Mouse (Mus musculus): ENCODE measurements around the gene Notch3. TPM values are rescaled to one million over a fixed set of nuclear protein-coding genes. Genes with fewer than 3 reads are reported as not detected.

The Notch3 gene
- total and polyA plus RNA-seq, 3 experiments: 0.08 to 0.50 TPM; not detected in 1

DNA sequence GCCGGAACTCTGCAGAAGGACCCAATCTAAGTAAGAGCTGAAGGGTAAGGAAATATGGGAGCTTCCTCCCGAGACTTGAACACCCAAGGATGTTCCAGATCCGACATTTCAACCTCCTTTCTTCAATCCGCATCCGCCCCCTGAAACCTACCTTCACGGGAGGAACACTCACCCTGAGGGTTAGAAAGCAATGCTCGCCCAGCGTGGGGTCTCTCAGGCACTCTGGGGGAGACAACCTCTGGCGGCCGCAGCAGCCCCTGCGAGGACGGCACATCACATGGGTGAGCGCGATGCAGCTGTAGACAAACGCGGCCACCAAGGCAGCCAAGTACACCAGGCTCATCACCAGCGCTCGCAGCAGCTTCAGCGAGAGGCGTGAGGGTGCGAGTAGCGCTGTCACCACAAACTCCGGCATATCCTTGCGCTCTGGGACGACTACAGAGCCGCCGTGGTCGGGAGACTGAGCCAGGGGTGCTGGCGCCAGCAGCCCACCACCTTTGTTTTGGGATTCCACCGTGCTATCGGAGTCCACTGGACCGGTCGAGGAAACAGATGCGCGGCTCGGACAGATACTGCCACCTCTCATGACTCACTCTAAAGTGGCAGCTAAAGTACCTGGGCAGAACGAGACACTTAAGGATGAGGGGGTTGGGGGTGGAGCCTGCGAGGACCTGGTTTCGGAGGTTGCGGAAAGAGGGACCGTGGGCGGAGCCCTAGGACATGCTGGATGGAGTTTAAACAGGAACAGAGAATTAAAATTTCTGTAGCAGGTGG, 22.4 kb upstream of the Notch3 start, which contains the start of gene Ephx3:
Gene Ephx3 (minus strand): TSS at position 687 of the 774 bp plus-strand sequence.
- Histone ChIP-seq H3K9ac (ENCODE audit: control insufficient read depth, low read depth, low read length, poor library complexity, severe bottlenecking) (no peak within 1 kb of the TSS), H3K79me2 (ENCODE audit: control insufficient read depth, insufficient read depth, low read length, poor library complexity) (no peaks in the 10 kb centered on the region), H3K4me1 (ENCODE audit: control insufficient read depth in 1 of 2, insufficient read depth in 2 of 2, low read length in 2 of 2) (peaks cover 0 to 6% of the 10 kb centered on the region in 2 experiments; a peak in 3 of 4 replicates), H3K9me3 (replicated peaks; ENCODE audit: insufficient read depth, low read length) (no peaks in the 10 kb centered on the region), H3K27me3 (ENCODE audit: control insufficient read depth in 1 of 2, insufficient read depth in 2 of 2, low read length in 2 of 2) (no peaks in the 10 kb centered on the region), H3K4me3 (ENCODE audit: control insufficient read depth in 1 of 2, insufficient read depth in 1 of 2, low read depth in 2 of 2, low read length in 2 of 2) (no peak within 1 kb of the TSS), H3K27ac (ENCODE audit: control insufficient read depth, low read depth, low read length) (no peak within 1 kb of the TSS), H3K36me3 (ENCODE audit: control insufficient read depth in 1 of 2, insufficient read depth in 2 of 2, low read length in 2 of 2) (peaks cover 0 to 3% of the 10 kb centered on the region in 2 experiments; a peak in 2 of 4 replicates)
- no peak for DNase-seq (ENCODE audit: low read depth, low spot score)
- no peak for TF ChIP-seq SMC3 (IDR thresholded peaks at IDR 0.05; ENCODE audit: low read depth, low read length)

GRCm38 (mm10) chr17:32183017-32183416, 16.4 kb upstream of the Notch3 start:
- no peak overlapping the region for H3K9ac ChIP-seq (ENCODE audit: control insufficient read depth, low read depth, low read length, poor library complexity, severe bottlenecking)
- H3K4me1 ChIP-seq (ENCODE audit: control insufficient read depth in 1 of 2, insufficient read depth in 2 of 2, low read length in 2 of 2): no peaks in the 10 kb centered on the region; a peak in 1 of 4 replicates
- H3K36me3 ChIP-seq (ENCODE audit: control insufficient read depth in 1 of 2, insufficient read depth in 2 of 2, low read length in 2 of 2): no peaks in the 10 kb centered on the region
- no peak overlapping the region for H3K4me3 ChIP-seq (ENCODE audit: control insufficient read depth in 1 of 2, insufficient read depth in 1 of 2, low read depth in 2 of 2, low read length in 2 of 2)
- no peaks in the 10 kb centered on the region for H3K27me3 ChIP-seq (ENCODE audit: control insufficient read depth in 1 of 2, insufficient read depth in 2 of 2, low read length in 2 of 2)
- no peaks in the 10 kb centered on the region for H3K79me2 ChIP-seq (ENCODE audit: control insufficient read depth, insufficient read depth, low read length, poor library complexity)
- H3K27ac ChIP-seq (ENCODE audit: control insufficient read depth, low read depth, low read length): no peak overlapping the region
- no peak for TF ChIP-seq JUND (IDR thresholded peaks at IDR 0.05; ENCODE audit: low read depth, low read length)
- TF ChIP-seq ZC3H11A (IDR thresholded peaks at IDR 0.05; ENCODE audit: low read depth, low read length): no peak
- no peak for TF ChIP-seq CHD2 (IDR thresholded peaks at IDR 0.05; ENCODE audit: low read length)
- no peak for TF ChIP-seq MEF2A (IDR thresholded peaks at IDR 0.05; ENCODE audit: extremely low read depth, insufficient replicate concordance, low read depth, low read length, poor library complexity, severe bottlenecking)
- TF ChIP-seq ZMIZ1 (IDR thresholded peaks at IDR 0.05; ENCODE audit: low read depth, low read length): no peak
- no peak for TF ChIP-seq CHD1 (IDR thresholded peaks at IDR 0.05; ENCODE audit: low read depth, low read length)
- no peak for TF ChIP-seq POLR2AphosphoS5 (IDR thresholded peaks at IDR 0.05; ENCODE audit: borderline replicate concordance, low read depth, low read length)
- no peak for DNase-seq (ENCODE audit: low read depth, low spot score)
- no peaks in the 10 kb centered on the region for H3K9me3 ChIP-seq (replicated peaks; ENCODE audit: insufficient read depth, low read length)

DNA sequence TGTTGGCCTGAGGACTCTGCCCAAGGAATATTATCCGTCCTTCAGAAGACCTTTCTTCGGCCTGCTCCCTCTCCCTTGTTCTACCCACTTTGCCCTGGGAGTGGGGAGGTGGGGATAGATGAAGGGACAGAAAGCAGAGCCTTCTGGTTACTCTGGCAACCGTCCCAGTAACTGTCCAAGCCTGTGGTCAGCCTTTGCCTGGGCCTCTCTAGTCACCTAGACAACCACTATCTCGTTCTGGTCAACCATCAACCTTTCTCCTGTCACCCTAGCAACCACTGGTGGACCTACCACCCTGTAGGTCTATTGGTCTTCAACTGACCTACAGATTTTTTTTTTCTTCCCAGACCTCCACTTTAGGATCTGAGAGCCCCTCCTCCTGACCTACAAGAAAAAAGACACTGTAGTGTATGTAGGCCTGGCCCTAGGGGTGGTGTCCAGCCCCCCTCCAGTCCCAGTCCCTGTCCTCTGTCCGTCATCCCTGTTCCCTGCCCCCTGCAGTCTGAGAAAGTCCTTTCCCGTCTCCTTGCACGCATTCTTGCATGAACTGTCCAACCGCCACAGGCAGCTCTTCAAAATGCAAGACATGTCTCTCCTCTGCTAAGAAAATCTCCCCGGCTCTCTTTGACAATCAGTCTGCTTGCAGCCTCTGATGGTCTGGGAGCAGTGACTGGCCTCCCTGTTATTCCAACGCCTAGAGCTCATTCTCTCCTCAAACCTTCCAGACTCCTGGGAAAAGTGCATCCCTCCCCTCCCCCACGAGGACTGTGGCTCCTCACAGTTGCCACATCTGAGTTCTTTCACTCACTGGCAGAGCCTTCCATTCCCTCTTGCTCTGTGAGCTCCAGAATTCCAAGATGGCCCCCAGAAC, 13.2 kb upstream of the Notch3 start:
- Histone ChIP-seq H3K4me1 (ENCODE audit: control insufficient read depth in 1 of 2, insufficient read depth in 2 of 2, low read length in 2 of 2) (peaks cover 5 to 13% of the 10 kb centered on the region in 2 experiments), H3K36me3 (ENCODE audit: control insufficient read depth in 1 of 2, insufficient read depth in 2 of 2, low read length in 2 of 2) (peaks cover 0 to 9% of the 10 kb centered on the region in 2 experiments; a peak in 2 of 4 replicates), H3K9ac (ENCODE audit: control insufficient read depth, low read depth, low read length, poor library complexity, severe bottlenecking) (no peak overlapping the region), H3K4me3 (ENCODE audit: control insufficient read depth in 1 of 2, insufficient read depth in 1 of 2, low read depth in 2 of 2, low read length in 2 of 2) (no peak overlapping the region), H3K79me2 (ENCODE audit: control insufficient read depth, insufficient read depth, low read length, poor library complexity) (no peaks in the 10 kb centered on the region), H3K9me3 (replicated peaks; ENCODE audit: insufficient read depth, low read length) (no peaks in the 10 kb centered on the region), H3K27ac (ENCODE audit: control insufficient read depth, low read depth, low read length) (no peak overlapping the region), H3K27me3 (ENCODE audit: control insufficient read depth in 1 of 2, insufficient read depth in 2 of 2, low read length in 2 of 2) (no peaks in the 10 kb centered on the region)
- DNase-seq (ENCODE audit: low read depth, low spot score): no peak
- TF ChIP-seq POLR2AphosphoS2 (IDR thresholded peaks at IDR 0.05; ENCODE audit: low read length) (no peak), KAT2A (conservative IDR thresholded peaks at IDR 0.05; ENCODE audit: low read depth, low read length) (no peak), MXI1 (IDR thresholded peaks at IDR 0.05; ENCODE audit: low read depth, low read length) (no peak), NELFE (IDR thresholded peaks at IDR 0.05; ENCODE audit: low read depth, low read length) (no peak), RCOR1 (IDR thresholded peaks at IDR 0.05; ENCODE audit: low read depth, low read length) (no peak), CHD2 (IDR thresholded peaks at IDR 0.05; ENCODE audit: low read length) (no peak), MYC (IDR thresholded peaks at IDR 0.05; ENCODE audit: low read depth, low read length) (no peak), ELF1 (IDR thresholded peaks at IDR 0.05; ENCODE audit: low read depth, low read length) (no peak), TAL1 (IDR thresholded peaks at IDR 0.05; ENCODE audit: low read length) (no peak), ZMIZ1 (IDR thresholded peaks at IDR 0.05; ENCODE audit: low read depth, low read length) (no peak), EP300 (IDR thresholded peaks at IDR 0.05; ENCODE audit: low read depth in 1 of 2, low read length in 2 of 2) (no peak), BHLHE40 (IDR thresholded peaks at IDR 0.05; ENCODE audit: borderline replicate concordance, low read depth, low read length) (no peak), NRF1 (IDR thresholded peaks at IDR 0.05; ENCODE audit: insufficient read depth, low read depth, low read length, poor library complexity, severe bottlenecking) (no peak), JUND (IDR thresholded peaks at IDR 0.05; ENCODE audit: low read depth, low read length) (no peak), USF1 (IDR thresholded peaks at IDR 0.05; ENCODE audit: low read depth, low read length) (no peak), MAFK (IDR thresholded peaks at IDR 0.05; ENCODE audit: borderline replicate concordance, low read depth, low read length) (no peak), TBP (IDR thresholded peaks at IDR 0.05; ENCODE audit: low read depth, low read length) (no peak)

Data from MEL (cell line).